Mouse (Mus musculus): ENCODE results near the gene Pign.

DNA sequence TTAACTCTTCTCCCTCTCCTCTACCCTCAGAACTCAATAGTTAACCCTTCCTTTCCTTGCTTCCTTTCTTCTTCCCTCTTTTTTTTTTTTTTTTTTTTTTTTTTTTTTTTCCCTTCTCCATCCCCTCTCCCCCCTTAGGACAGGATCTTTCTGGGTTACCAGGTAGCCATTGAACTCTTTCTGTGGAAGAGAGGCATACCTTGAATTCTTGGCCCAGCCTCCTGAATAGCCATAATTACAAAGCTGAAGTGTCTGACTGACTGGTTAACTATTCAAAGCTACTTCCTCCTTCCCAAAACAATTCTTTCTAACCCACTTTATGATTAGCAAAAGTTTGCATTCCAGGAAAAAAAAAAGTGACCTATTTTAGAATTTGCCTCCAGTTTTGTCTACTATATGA lies 6.2 kb upstream of the Pign start:
- TF ChIP-seq MEF2A (IDR thresholded peaks at IDR 0.05; ENCODE audit: extremely low read depth, insufficient replicate concordance, low read depth, low read length, poor library complexity, severe bottlenecking): no peak
- no peak for TF ChIP-seq GATA1 (IDR thresholded peaks at IDR 0.05; ENCODE audit: low read depth, low read length)
- no peak for TF ChIP-seq POLR2A (IDR thresholded peaks at IDR 0.05; ENCODE audit: control insufficient read depth in 1 of 2, insufficient read depth in 1 of 2, low read depth in 1 of 2, low read length in 2 of 2, poor library complexity in 1 of 2)
- TF ChIP-seq ZNF384 (IDR thresholded peaks at IDR 0.05; ENCODE audit: low read depth, low read length): peak; percentile 65
- no peak for TF ChIP-seq EP300 (IDR thresholded peaks at IDR 0.05; ENCODE audit: low read depth in 1 of 2, low read length in 2 of 2)
- no peak for TF ChIP-seq CHD2 (IDR thresholded peaks at IDR 0.05; ENCODE audit: low read length)
- no peak for TF ChIP-seq CTCF (IDR thresholded peaks at IDR 0.05 in 2 of 3, conservative IDR thresholded peaks at IDR 0.05 in 1 of 3; ENCODE audit: control insufficient read depth in 1 of 3, insufficient read depth in 1 of 3, low read depth in 2 of 3, low read length in 3 of 3, poor library complexity in 1 of 3, severe bottlenecking in 1 of 3)
